Mouse (Mus musculus) thymus, postnatal 25 days (tissue): ENCODE measurements around the gene Sept3.
"Not testable (repeated sequence)": the region's sequence is repeated elsewhere in the genome, so short reads cannot be mapped to it uniquely, and the experiment has no call there.

Source experiments
- DNase-seq: peaks from one replicate; pipeline ENCODE4 v3.0.0; 2022

Gene Sept3

GRCm38 (mm10) chr15:82274593-82274926 is at the start of gene Sept3:
Gene Sept3, plus strand, starts transcription at chr15:82274893.
- no peak for DNase-seq

DNA sequence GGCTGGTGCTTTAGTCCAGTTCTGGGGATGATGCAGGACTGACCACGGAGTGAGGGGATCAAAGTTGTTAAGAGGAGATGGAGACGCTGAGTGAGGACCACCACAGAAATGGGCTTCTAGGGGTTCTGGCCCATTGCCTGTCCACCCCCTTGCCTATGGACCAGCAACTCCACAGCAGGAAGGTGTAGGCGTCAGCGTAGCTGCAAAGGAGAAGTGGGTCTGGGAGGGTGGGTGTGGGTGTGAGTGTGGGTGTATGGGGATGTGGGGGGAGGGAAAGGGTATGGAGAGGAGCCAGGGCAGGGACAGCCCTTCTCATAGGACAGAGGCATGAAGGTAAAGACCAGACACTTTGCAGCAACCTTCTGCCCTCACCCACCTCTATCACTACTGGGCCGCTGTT is 48.9 kb upstream of the Sept3 start:
- no peak for DNase-seq

DNA sequence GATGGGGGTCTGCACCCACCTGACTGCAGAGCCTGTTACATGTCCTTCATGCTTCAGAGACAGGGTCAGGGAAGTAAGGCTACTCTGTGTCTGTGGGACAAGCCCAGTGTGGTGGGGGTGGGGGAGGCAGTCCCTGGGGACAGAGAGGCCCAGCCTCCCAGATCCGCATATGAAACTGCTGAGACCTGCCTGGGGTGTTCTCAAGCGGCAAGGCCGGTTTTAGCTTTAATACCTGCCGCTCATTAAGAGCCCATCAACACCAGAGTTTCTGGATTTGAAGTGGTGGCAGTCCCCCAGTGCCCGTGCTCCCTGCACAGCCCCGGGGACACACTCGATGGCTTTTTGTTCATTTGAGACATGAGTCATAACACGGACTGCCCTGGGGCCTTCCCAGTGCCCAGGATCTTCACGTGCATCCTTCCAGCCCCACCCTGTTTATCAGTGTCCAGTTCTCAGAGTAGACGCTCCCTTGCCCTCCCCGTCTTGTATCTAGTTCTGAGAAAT is 45.1 kb upstream of the Sept3 start:
- no peak for DNase-seq

DNA sequence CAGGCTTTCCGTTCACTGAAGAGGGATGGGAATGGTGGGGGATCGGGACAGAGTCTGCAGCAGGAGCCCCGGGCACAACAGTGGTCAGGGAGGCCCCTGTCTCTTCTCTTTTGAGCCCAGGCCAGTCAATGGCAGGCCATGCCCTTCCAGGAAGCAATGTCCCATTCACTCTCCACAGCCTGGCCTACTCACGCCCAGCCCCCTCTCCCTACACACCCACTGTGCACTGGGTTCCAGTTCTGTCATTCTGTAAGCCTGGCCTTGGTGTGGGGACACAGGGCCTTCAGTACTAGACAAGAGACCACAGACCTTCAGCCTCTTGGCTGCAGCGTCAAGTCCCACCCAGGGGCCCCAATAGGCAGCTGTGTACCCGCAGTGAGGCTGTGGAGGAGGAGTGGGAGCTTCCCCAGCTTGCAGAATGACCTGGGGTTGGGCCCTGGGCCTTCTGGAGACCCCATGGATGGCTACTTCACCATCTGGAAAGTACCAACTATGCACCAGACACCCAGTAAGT is 44.5 kb upstream of the Sept3 start:
- DNase-seq, result no peak

GRCm38 (mm10) chr15:82231100-82231499 is 43.6 kb upstream of the Sept3 start:
- DNase-seq, result no peak

GRCm38 (mm10) chr15:82231591-82232378 is 42.9 kb upstream of the Sept3 start:
- DNase-seq, result no peak

DNA sequence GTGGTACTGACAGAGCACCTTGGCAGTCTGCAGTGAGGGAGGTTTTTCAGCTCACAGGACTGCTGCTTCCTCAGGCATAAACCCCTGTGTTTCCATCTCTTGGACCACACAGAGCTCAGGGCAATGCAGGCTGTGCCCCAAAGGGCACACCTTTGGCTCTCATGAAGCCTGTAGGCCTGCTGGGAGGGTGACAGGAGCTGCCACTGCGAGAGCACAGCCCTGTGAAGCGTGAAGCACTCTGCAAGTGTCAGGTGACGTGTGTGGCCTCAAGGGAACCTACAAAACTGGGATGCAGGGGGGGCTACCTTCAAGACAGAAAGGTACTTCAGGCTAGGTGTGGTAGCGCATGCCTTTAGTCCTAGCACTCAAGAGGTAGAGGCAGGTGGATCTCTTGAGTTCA is 42.0 kb upstream of the Sept3 start:
- DNase-seq, result no peak

- DNase-seq, result no peak
Measured at GRCm38 (mm10) chr15:82235661-82236060, 39.0 kb upstream of the Sept3 start.

- DNase-seq, result peak; percentile 87
Measured at GRCm38 (mm10) chr15:82236565-82236964, 38.1 kb upstream of the Sept3 start.

- DNase-seq, result no peak
Measured at GRCm38 (mm10) chr15:82243311-82243710, 31.4 kb upstream of the Sept3 start.

- no peak for DNase-seq
Measured at GRCm38 (mm10) chr15:82243742-82244114, 31.0 kb upstream of the Sept3 start.

GRCm38 (mm10) chr15:82244115-82244804 is 30.4 kb upstream of the Sept3 start, which contains the start of gene Cenpm:
Gene Cenpm, minus strand, starts transcription at chr15:82244748.
- peak; percentile 94 for DNase-seq

DNA sequence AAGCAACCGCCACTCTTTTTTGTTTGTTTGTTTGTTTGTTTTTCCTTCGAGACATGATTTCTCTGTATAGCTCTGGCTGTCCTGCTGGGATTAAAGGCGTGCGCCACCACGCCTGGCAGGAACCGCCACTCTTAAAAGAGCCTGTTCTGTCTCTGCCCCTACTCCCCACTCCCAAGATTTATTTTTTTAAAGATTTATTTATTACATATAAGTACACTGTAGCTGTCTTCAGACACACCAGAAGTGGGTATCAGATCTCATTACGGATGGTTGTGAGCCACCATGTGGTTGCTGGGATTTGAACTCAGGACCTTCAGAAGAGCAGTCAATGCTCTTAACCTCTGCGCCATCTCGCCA is 29.9 kb upstream of the Sept3 start:
- not testable (repeated sequence) for DNase-seq

GRCm38 (mm10) chr15:82247131-82247776 is 27.4 kb upstream of the Sept3 start:
- DNase-seq, result no peak

DNA sequence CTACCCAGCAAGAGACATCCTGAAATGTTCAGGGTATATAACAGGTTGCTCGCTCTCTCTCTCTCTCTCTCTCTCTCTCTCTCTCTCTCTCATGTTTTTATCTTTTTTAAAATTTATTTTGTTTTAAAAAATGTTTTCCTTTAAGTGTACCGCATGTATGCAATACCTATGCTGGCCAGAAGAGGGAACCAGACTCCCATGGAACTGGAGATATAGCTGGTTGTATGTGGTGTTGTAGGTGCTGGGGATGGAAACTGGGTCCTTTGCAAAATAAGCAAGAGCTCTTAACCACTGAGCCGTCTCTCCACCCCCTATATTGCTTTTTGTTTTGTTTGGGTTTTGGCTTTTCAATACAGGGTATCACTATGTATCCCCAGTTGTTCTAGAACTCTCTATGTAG is 23.1 kb upstream of the Sept3 start:
- DNase-seq, result no peak

DNA sequence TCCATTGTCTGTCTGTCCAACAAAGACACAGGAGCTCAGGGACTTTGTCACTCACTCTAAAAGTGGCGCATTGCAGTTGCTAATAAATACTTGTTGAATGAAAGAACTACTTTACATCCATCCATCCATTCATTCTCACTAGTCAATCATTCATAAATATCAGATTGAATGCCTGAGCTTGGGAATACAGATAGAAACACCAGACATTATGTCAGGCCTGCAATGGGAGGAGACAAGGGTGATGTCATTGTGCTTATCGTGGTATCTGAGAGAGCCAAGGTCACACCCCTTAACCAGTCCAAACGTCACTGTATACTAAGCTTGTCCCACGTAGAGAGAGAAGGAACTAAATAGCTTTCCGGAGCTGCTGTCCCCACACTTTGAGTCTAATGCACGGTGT is 22.6 kb upstream of the Sept3 start, which contains the start of gene 1500009C09Rik:
Gene 1500009C09Rik (plus strand): TSS at position 301 of the 400 bp plus-strand sequence.
- no peak for DNase-seq

DNA sequence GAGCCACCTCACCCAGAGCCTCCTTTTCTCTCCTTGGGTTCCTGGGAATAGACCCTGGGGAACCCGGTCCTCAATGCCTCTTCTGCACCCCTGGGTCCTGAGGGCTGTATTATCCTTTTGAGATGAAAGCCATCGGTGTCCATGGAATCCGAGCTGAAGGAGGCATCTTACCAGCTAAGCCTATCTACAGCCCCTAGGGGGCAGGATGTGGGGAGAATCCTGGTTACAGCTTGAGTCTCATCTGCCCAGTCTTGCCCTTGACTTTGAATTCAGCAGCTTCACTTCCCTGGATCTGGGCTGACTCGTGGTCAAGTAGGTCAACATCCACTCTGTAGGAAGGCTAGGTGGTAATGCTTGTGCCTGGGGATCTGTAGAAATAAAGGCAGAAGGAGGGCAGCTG is 19.4 kb upstream of the Sept3 start:
- no peak for DNase-seq

- no peak for DNase-seq
Measured at GRCm38 (mm10) chr15:82255944-82256383, 18.7 kb upstream of the Sept3 start.

DNA sequence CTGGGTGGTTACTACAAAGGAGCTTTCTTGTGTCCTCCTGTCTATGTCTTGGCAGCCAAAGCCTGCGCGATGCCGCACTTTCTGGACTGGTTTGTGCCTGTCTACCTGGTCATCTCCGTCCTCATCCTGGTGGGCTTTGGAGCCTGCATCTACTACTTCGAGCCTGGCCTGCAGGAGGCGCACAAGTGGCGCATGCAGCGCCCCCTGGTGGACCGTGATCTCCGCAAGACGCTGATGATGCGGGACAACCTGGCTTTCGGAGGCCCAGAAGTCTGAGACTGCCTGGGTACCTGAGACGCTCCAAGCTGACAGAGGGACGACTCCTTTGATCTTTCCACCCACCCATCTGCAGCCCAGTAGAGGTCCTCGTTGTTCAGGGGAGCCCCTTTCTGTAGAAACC is 15.2 kb upstream of the Sept3 start:
- DNase-seq, result peak; percentile 80

GRCm38 (mm10) chr15:82266356-82266755 is 8.3 kb upstream of the Sept3 start:
- DNase-seq, result peak; percentile 73

DNA sequence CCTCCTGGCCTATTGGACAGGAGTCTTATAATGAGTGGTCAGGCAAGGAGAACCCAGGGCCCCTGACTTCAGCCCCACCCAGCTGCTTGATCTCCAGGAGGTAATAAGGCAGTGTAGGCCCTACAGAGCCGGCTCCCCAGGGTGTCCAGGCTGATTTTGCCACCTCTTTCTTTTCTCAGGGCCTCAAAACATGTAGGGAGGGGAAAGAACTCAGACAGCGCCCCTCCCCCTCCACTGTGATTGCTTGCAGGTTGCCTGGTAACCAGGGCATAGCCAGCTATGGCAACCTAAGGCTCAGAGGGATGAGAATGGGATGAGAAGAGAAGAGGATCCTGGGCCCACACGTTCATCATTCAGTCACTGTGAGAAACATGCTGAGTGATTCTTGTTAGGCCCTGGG is 6.5 kb upstream of the Sept3 start:
- no peak for DNase-seq

- no peak for DNase-seq
Measured at GRCm38 (mm10) chr15:82268783-82269182, 5.9 kb upstream of the Sept3 start.

DNA sequence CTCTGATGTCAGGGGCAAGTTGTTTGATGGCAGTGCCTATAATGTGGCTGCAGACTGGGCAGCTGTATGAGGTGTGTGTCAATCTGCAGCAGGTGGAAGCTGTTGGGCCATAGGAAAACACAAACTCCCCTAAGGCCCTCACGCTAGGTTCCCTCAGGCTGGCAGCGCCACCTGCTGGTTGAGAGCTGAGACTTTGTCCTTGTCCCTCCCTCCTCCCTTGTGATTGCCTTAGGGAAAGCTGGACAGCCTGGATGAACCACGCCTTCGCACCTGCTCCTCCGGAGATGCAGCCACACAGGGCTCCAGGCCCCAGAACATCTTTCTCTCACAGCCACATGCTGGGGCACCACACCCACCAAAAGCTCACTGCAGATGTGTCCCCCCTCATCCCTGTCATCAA is 3.5 kb upstream of the Sept3 start:
- peak; percentile 49 for DNase-seq

- DNase-seq, result no peak
Measured at GRCm38 (mm10) chr15:82272295-82272694, 2.4 kb upstream of the Sept3 start.
